11 mouse cellular contexts compared by ENCODE assay signal in genomic region chr19:10708900-10709299, GRCm38 (mm10). TPM values are rescaled to one million over a fixed set of nuclear protein-coding genes. Genes with fewer than 3 reads are reported as not detected.
A peak's percentile ranks its signal among the peaks of the same experiment; 100 is the strongest.
DNase-seq lines count a peak whose midpoint lies in the region; ATAC-seq lines count a peak whose summit lies in the region.
"Had no signal": no experiment of that assay in that cellular context is flagged by ENCODE, and none has a peak within 500 bp of the region (broad histone marks: within the 10 kb centered on the region; RNA-seq: fewer than 3 reads in every experiment).

No protein-coding gene starts in this region.

- no peak overlapping the region for H3K9ac ChIP-seq in kidney, embryonic 15.5 days
- H3K9ac ChIP-seq in forebrain, embryonic 14.5 days (ENCODE audit: low read length), result peak overlapping the region; percentile 35; the same call in 1 of the 2 replicates
- H3K9ac ChIP-seq in limb, embryonic 12.5 days (replicated peaks), result no peak overlapping the region; the same call in 1 of the 2 replicates
- no peak overlapping the region for H3K9ac ChIP-seq in neural tube, embryonic 15.5 days (replicated peaks)
- H3K9ac ChIP-seq: liver, embryonic 15.5 days had no signal

- H3K36me3 ChIP-seq in kidney, embryonic 15.5 days, result peaks cover 69% of the 10 kb centered on the region
- H3K36me3 ChIP-seq in forebrain, embryonic 14.5 days (ENCODE audit: control insufficient read depth, insufficient read depth, low read length), result peaks cover 60% of the 10 kb centered on the region
- H3K36me3 ChIP-seq in limb, embryonic 12.5 days, result peaks cover 58% of the 10 kb centered on the region
- peaks cover 47% of the 10 kb centered on the region for H3K36me3 ChIP-seq in neural tube, embryonic 15.5 days

- H3K4me2 ChIP-seq in kidney, embryonic 15.5 days, result no peak overlapping the region
- H3K4me2 ChIP-seq in forebrain, embryonic 14.5 days (ENCODE audit: low read length), result no peak overlapping the region
- no peak overlapping the region for H3K4me2 ChIP-seq in limb, embryonic 12.5 days
- no peak overlapping the region for H3K4me2 ChIP-seq in neural tube, embryonic 15.5 days
- H3K4me2 ChIP-seq: liver, embryonic 15.5 days had no signal

- 78% methylated on average over 6 of the region's 6 CpGs for WGBS in kidney, embryonic 15.5 days
- WGBS in forebrain, embryonic 14.5 days, result 35% methylated on average over 6 of the region's 6 CpGs
- 75% methylated on average over 6 of the region's 6 CpGs for WGBS in limb, embryonic 12.5 days
- 57% methylated on average over 6 of the region's 6 CpGs for WGBS in neural tube, embryonic 15.5 days

- H3K4me1 ChIP-seq in kidney, embryonic 15.5 days, result peaks cover 9% of the 10 kb centered on the region
- H3K4me1 ChIP-seq in forebrain, embryonic 14.5 days (ENCODE audit: control insufficient read depth, insufficient read depth, low read length), result peaks cover 17% of the 10 kb centered on the region
- peaks cover 10% of the 10 kb centered on the region for H3K4me1 ChIP-seq in limb, embryonic 12.5 days (replicated peaks)
- peaks cover 25% of the 10 kb centered on the region for H3K4me1 ChIP-seq in neural tube, embryonic 15.5 days

- no peaks in the 10 kb centered on the region for H3K27me3 ChIP-seq in kidney, embryonic 15.5 days
- no peaks in the 10 kb centered on the region for H3K27me3 ChIP-seq in forebrain, embryonic 14.5 days (replicated peaks; ENCODE audit: control insufficient read depth, insufficient read depth, low read length)
- H3K27me3 ChIP-seq in limb, embryonic 12.5 days, result no peaks in the 10 kb centered on the region
- no peaks in the 10 kb centered on the region for H3K27me3 ChIP-seq in neural tube, embryonic 15.5 days (replicated peaks)
- H3K27me3 ChIP-seq: liver, embryonic 15.5 days had no signal

- ATAC-seq in kidney, embryonic 15.5 days (replicated peaks; ENCODE audit: low FRiP score), result no peak
- no peak; the same call in 1 of the 2 replicates for ATAC-seq in forebrain, embryonic 14.5 days
- 0 out of 2 replicates have a peak, but pooled peaks have one; percentile 4 for ATAC-seq in limb, embryonic 12.5 days (ENCODE audit: insufficient number of reproducible peaks, insufficient read depth, low FRiP score, low TSS enrichment, low read depth)
- ATAC-seq in neural tube, embryonic 15.5 days (ENCODE audit: low FRiP score), result no peak

- no peaks in the 10 kb centered on the region for H3K9me3 ChIP-seq in kidney, embryonic 15.5 days (replicated peaks)
- no peaks in the 10 kb centered on the region for H3K9me3 ChIP-seq in forebrain, embryonic 14.5 days (replicated peaks; ENCODE audit: control insufficient read depth, low read length)
- no peaks in the 10 kb centered on the region for H3K9me3 ChIP-seq in limb, embryonic 12.5 days
- H3K9me3 ChIP-seq in neural tube, embryonic 15.5 days (replicated peaks), result no peaks in the 10 kb centered on the region
- H3K9me3 ChIP-seq: liver, embryonic 15.5 days had no signal

- H3K27ac ChIP-seq in kidney, embryonic 15.5 days, result peak overlapping the region; percentile 37; the same call in 1 of the 2 replicates
- peak overlapping the region; percentile 97 for H3K27ac ChIP-seq in forebrain, embryonic 14.5 days (ENCODE audit: low read depth, low read length)
- no peak overlapping the region for H3K27ac ChIP-seq in limb, embryonic 12.5 days
- H3K27ac ChIP-seq in neural tube, embryonic 15.5 days (replicated peaks), result peak overlapping the region; percentile 46; the same call in 1 of the 2 replicates
- H3K27ac ChIP-seq: kidney, postnatal 0 days; liver, embryonic 15.5 days had no signal

- DNase-seq in kidney, postnatal 14 days, result no peak
- DNase-seq in forebrain, embryonic 14.5 days (ENCODE audit: low spot score), result no peak
- DNase-seq in layer of hippocampus, postnatal 10 days (ENCODE audit: low spot score in 2 of 2), result no peak
- no peak for DNase-seq in spleen, adult 12 weeks (ENCODE audit: low spot score)

- H3K4me3 ChIP-seq in kidney, embryonic 15.5 days (replicated peaks), result no peak overlapping the region
- H3K4me3 ChIP-seq in forebrain, embryonic 14.5 days (ENCODE audit: low read depth, low read length), result no peak overlapping the region
- no peak overlapping the region for H3K4me3 ChIP-seq in limb, embryonic 12.5 days (replicated peaks)
- H3K4me3 ChIP-seq in neural tube, embryonic 15.5 days (replicated peaks), result no peak overlapping the region
- H3K4me3 ChIP-seq: liver, embryonic 15.5 days had no signal

RNA-seq across cellular contexts. Expression of gene Vps37c, which starts 20.4 kb away (rescaled TPM):
- 29.7 and 31.7 TPM in 2 replicates for polyA plus RNA-seq in kidney, embryonic 15.5 days (2015; fragmentation: Nextera tagmentation; extraction: Ambion mirVana)
- polyA plus RNA-seq in forebrain, embryonic 14.5 days (2014; fragmentation: Nextera tagmentation; extraction: Ambion mirVana), result 31.9 and 36.4 TPM in 2 replicates
- 27.6 and 33.4 TPM in 2 replicates for polyA plus RNA-seq in limb, embryonic 12.5 days (2016; fragmentation: Nextera tagmentation; extraction: Ambion mirVana)
- polyA plus RNA-seq in neural tube, embryonic 15.5 days (2015; fragmentation: Nextera tagmentation; extraction: Ambion mirVana), result 28.7 and 30.3 TPM in 2 replicates
- 10 to 100 TPM; 24.6 to 26.9 TPM for total RNA-seq in layer of hippocampus, postnatal 10 days (2021)

RNA-seq across cellular contexts. Expression of gene Cd5, which starts 29.9 kb away (rescaled TPM):
- 0.34 and 0.82 TPM in 2 replicates for polyA plus RNA-seq in kidney, embryonic 15.5 days (2015; fragmentation: Nextera tagmentation; extraction: Ambion mirVana)
- 0.29 TPM in 1 of 2 replicates, not detected in the other for polyA plus RNA-seq in forebrain, embryonic 14.5 days (2014; fragmentation: Nextera tagmentation; extraction: Ambion mirVana)
- polyA plus RNA-seq in limb, embryonic 12.5 days (2016; fragmentation: Nextera tagmentation; extraction: Ambion mirVana), result 0.10 and 0.18 TPM in 2 replicates
- 0.08 and 1.3 TPM in 2 replicates for polyA plus RNA-seq in neural tube, embryonic 15.5 days (2015; fragmentation: Nextera tagmentation; extraction: Ambion mirVana)
- under 1 TPM; 0.29 to 0.32 TPM for total RNA-seq in layer of hippocampus, postnatal 10 days (2021)
- total RNA-seq: ES-E14 had no signal
- polyA plus RNA-seq: liver, embryonic 15.5 days had no signal

RNA-seq across cellular contexts. Expression of gene Pga5, which starts 31.0 kb away (rescaled TPM):
- not detected in 2 replicates for polyA plus RNA-seq in kidney, embryonic 15.5 days (2015; fragmentation: Nextera tagmentation; extraction: Ambion mirVana)
- polyA plus RNA-seq in forebrain, embryonic 14.5 days (2014; fragmentation: Nextera tagmentation; extraction: Ambion mirVana), result not detected in 2 replicates
- polyA plus RNA-seq in limb, embryonic 12.5 days (2016; fragmentation: Nextera tagmentation; extraction: Ambion mirVana), result not detected in 2 replicates
- polyA plus RNA-seq in neural tube, embryonic 15.5 days (2015; fragmentation: Nextera tagmentation; extraction: Ambion mirVana), result not detected in 2 replicates
- total RNA-seq in layer of hippocampus, postnatal 10 days (2021), result not detected
- total RNA-seq: adrenal gland, adult 2 months had no signal
- polyA plus RNA-seq: adrenal gland, adult 2 months; liver, embryonic 15.5 days had no signal
